Mouse (Mus musculus): Measurements from ENCODE around the gene Ppp1r10.
"Not testable (repeated sequence)": the region's sequence is repeated elsewhere in the genome, so short reads cannot be mapped to it uniquely, and the experiment has no call there.

Gene Ppp1r10

GRCm38 (mm10) chr17:35930627-35931026 is 14.4 kb downstream of the Ppp1r10 start:
- no peak for DNase-seq (ENCODE audit: low spot score)

- no peak for DNase-seq (ENCODE audit: low spot score)
Measured at GRCm38 (mm10) chr17:35932608-35933007, 16.4 kb downstream of the Ppp1r10 start.

- DNase-seq (ENCODE audit: low spot score), result not testable (repeated sequence)
Measured at GRCm38 (mm10) chr17:35935763-35936162, 19.5 kb downstream of the Ppp1r10 start.

GRCm38 (mm10) chr17:35937700-35938348 is 21.6 kb downstream of the Ppp1r10 start:
- DNase-seq (ENCODE audit: low spot score), result peak; percentile 67

DNA sequence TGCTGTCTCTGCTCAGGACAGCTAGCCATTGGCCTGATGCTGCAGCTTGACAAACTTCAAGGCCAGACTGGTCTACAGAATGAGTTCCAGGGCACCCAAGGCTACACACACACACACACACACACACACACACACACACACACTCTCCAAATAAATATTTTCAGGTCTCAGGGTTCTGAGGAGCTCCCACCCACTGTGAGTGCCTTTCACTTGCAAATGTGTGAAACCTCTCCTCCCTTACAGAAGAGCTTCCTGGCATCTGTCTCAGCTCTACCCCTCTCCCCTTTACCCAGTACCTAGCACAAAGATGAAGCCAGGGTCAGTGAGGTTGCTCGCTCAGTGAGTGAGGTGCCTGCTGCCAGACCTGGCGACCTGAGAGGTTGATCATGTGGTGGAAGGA is 22.9 kb downstream of the Ppp1r10 start:
- DNase-seq (ENCODE audit: low spot score), result no peak

DNA sequence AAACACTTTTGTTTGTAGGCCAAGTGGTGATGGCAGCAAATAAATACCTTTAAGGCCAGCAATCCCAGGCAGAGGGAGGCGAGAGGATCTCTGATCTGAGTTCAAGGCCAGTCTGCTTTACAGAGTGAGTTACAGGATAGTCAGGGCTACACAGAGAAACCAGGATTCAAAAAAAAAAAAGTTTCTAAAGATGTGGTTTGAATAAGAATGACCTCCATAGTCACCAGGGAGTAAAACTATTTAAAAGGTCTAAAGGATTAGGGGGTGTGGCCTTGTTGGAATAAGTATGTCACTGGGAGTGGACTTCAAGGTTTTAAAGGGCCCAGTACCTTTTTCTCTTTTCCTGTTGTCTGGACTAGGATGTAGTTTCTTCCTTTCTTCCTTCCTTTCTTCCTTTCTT is 23.7 kb downstream of the Ppp1r10 start:
- no peak for DNase-seq (ENCODE audit: low spot score)

GRCm38 (mm10) chr17:35950946-35951345 is 34.7 kb downstream of the Ppp1r10 start:
- DNase-seq (ENCODE audit: low spot score), result not testable (repeated sequence)

DNA sequence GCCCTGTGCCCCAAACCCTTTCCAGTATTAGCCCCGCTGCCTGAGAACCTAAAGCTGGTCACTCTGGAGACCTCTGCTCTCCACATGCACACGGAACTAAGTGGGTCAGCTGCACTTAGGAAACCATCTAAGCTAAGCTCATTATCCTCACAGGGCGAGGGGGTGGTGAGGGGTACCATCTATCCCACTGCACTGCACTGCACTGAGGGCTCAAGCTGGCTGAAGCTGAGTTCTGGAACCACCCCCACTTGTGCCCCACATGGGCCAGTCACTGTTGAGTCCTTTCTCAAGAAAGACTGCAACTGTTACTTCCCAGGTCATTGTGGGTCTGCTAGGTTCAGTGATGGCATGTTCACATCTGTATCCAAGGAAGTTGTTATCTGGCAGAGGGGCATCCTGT is 36.3 kb downstream of the Ppp1r10 start:
- not testable (repeated sequence) for DNase-seq (ENCODE audit: low spot score)

GRCm38 (mm10) chr17:35954665-35955064 is 38.4 kb downstream of the Ppp1r10 start:
- no peak for DNase-seq (ENCODE audit: low spot score)

DNA sequence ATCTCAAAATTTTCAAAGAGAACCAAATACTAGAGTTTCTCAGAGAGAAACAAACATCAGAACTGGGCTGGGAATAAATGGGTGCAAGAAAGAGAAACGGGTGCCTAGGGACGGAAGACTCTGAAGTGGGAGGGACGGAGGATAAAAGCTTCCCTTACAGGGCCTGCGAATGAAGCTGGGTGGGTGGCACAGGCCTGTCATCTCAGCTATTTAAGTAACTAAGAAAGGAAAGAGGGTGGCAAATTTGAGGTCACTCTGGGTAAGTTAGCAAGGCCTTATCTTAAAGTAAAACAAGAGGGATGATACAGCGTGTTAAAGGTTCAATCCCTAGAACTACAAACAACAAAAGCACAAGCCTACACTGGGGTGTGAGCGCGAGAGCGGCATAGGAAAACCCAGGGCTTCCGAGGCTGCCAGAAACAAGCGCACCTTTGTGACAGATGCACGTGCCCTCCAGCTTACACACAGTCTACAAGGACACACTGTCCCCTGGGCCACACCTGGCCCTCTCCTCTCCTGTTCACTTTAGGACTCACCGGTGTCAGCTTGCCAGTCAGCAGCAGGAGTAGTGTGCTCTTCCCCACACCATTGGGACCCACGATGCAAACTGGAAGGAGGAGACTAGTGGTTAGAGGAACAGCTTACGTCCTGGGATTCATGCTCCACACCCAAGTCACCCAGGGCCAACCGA is 42.4 kb downstream of the Ppp1r10 start:
- DNase-seq (ENCODE audit: low spot score), result no peak

GRCm38 (mm10) chr17:35963279-35963678 is 47.0 kb downstream of the Ppp1r10 start:
- DNase-seq (ENCODE audit: low spot score), result no peak

DNA sequence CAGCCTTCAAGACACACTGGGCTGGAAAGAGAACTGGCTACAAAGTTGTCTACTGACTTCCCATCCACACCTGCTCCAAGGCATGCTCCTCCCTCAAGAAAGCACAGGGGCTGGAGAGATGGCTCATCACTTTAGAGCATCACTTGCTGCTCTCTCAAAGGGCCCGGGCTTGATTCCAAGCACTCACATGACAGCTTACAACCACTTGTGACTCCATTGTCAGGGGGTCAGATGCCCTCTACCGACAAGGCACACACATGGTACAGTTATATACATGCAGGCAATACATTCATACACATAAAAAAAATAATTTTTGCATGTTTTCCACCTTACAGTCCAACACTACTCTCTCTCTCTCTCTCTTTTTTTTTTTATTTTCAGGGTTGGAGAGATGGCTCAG is 51.4 kb downstream of the Ppp1r10 start:
- no peak for DNase-seq (ENCODE audit: low spot score)

- peak; percentile 98 for DNase-seq (ENCODE audit: low spot score)
Measured at GRCm38 (mm10) chr17:35969418-35970389, 53.5 kb downstream of the Ppp1r10 start, which contains the start of gene Abcf1. Gene Abcf1 (minus strand): TSS chr17:35969761.

DNA sequence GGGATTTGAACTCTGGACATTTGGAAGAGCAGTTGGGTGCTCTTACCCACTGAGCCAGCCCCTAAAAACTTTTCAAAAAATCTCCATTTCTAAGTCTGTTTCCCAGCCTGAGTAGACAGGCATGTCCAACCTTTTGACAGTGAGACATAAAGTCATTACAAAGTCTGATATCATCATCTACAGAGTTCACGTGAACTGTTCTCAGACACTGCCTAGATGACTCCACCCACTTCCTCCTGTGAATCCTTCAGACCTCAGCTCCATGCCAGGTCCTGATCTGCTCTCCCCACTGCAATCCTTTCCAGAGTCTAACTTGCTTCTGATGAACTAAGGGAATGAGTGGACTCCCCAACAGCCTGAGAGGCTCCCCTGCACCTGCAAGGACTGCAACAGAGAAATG is 55.9 kb downstream of the Ppp1r10 start:
- DNase-seq (ENCODE audit: low spot score), result peak; percentile 40

DNA sequence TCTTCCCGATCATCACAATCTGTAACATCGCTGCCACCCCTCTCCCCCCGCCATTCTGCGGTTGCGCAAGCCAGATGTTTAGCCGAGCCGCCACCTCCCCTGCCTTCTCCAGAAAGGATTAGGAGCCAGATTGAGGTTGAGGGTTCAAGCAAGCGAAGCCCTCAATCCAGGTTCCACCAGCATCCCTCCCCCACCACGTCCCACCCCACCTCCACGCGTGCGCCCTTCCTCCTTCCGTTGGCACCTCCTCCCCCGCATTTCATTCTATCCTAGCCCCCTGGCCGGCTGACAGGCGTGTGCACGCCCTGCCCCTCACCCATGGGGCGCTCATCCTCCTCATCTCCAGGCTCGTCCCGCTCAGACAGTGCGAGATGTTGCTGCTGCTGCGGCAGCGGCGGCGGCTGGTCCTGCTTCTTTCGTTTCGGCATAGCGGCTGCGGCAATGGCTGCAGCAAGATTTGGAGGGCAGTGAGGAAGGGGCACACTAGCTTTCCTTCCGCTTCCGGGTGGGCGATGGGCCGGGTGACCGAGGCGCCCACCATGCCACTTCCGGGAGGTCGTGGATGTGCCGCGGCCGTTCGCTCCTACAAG is 62.7 kb downstream of the Ppp1r10 start:
- DNase-seq (ENCODE audit: low spot score), result no peak

DNA sequence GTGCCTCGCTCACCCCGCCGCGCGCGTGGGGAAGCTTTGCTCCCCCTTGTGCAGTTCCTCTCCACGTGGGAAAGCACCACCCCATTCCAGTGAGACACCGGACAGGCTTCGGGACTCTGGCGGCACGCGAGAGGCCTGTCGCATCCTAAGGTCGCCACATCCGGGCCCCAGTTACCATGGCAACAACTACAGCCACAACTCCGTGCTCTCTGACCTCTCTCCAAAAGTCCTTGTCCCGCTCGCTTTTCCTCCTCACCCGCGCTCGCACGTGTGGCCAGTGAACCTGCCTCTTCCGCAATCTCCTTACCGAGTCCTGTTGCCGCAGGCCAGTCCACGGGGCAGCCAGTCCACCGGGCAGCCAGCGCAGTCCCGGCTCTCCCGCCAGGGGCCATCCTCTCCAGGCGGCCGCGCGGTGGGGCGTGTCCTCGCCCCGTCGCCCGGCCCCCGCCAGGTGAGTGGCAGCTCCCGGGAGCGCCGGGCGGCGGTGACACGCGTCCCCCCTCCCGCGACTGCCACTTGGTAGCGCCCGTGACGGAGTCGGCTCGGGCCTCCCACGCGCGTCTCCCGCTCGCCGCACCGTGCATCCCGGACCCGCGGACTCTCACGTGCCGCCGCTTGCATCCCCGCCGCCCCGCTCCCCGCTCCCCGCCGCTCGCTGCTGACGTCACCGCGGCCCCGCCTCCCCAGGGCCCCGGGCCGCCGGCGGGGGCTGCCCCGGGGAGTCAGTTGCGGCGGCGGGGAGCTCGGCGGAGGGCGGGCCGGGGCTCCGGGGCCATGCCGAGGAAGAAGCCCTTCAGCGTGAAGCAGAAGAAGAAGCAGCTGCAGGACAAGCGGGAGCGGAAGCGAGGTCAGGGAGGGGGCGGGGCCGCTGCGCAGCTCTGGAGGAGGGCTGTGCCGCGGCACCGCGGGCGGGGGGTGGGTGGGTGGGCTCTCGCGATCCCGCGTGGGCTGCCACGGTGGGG is 63.4 kb downstream of the Ppp1r10 start, which contains the start of the genes Gnl1 and Prr3:
Gene Gnl1 (plus strand): TSS at position 451 of the 962 bp plus-strand sequence.
Gene Prr3 (minus strand): TSS at position 836 of the 962 bp plus-strand sequence.
- DNase-seq (ENCODE audit: low spot score), result peak; percentile 97

DNA sequence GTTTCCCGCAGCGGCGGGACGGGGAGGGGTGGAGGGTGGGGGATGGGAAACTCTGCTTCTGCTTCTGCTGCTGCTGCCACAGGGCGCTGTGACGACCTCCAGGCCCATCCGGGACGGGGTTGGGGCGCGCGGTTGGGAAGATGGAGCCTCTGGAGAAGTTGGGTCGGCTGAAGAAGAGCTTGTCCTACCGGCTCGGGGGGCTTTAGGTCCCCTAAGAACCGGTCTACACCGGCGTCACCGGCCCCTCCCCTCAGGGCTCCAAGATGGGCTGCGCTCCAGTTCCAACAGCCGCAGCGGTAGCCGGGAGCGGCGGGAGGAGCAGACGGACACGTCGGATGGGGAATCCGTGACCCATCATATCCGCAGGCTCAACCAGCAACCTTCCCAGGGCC is 64.1 kb downstream of the Ppp1r10 start:
- peak; percentile 68 for DNase-seq (ENCODE audit: low spot score)

DNA sequence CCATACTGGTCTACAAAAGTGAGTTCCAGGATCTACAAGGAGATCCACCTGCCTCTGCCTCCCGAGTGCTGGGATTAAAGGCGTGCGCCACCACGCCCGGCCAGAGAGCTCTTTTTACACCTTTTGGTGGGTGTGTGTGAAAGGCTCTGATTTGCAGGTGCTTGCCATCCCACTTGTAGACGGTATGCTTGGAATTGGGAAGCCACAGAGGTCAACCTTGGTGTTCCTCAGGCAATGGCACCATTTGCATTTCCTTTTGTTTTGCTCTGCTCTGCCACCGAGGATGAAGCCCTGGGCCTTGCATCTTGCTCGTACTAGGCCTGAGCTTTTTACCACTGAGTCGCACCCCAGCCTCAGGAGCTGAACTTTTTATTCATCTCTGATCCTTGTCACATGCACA is 65.5 kb downstream of the Ppp1r10 start:
- DNase-seq (ENCODE audit: low spot score), result no peak
